ENCODE assay signal across 9 mouse cellular contexts in genomic region chr5:112597876-112598275, GRCm38 (mm10). TPM values are rescaled to one million over a fixed set of nuclear protein-coding genes. Genes with fewer than 3 reads are reported as not detected.
A peak's percentile ranks its signal among the peaks of the same experiment; 100 is the strongest.
DNase-seq lines count a peak whose midpoint lies in the region; ATAC-seq lines count a peak whose summit lies in the region.
"Had no signal": no experiment of that assay in that cellular context is flagged by ENCODE, and none has a peak within 500 bp of the region (broad histone marks: within the 10 kb centered on the region; RNA-seq: fewer than 3 reads in every experiment).

No protein-coding gene starts in this region.

- no peaks in the 10 kb centered on the region for H3K9me3 ChIP-seq in forebrain, embryonic 13.5 days (replicated peaks)
- H3K9me3 ChIP-seq in forebrain, embryonic 11.5 days (ENCODE audit: control insufficient read depth, low read length) = no peaks in the 10 kb centered on the region
- H3K9me3 ChIP-seq in hindbrain, embryonic 16.5 days (ENCODE audit: control insufficient read depth, low read length) = no peaks in the 10 kb centered on the region
- H3K9me3 ChIP-seq in limb, embryonic 10.5 days (replicated peaks) = no peaks in the 10 kb centered on the region
- H3K9me3 ChIP-seq: limb, embryonic 15.5 days had no signal

- no peak overlapping the region for H3K9ac ChIP-seq in forebrain, embryonic 13.5 days
- H3K9ac ChIP-seq in forebrain, embryonic 11.5 days (ENCODE audit: low read length) = no peak overlapping the region
- no peak overlapping the region for H3K9ac ChIP-seq in hindbrain, embryonic 16.5 days (ENCODE audit: low read depth, low read length)
- H3K9ac ChIP-seq: limb, embryonic 15.5 days had no signal

- H3K4me2 ChIP-seq in forebrain, embryonic 13.5 days = no peak overlapping the region
- H3K4me2 ChIP-seq in forebrain, embryonic 11.5 days (ENCODE audit: low read depth, low read length, severe bottlenecking) = no peak overlapping the region
- no peak overlapping the region for H3K4me2 ChIP-seq in hindbrain, embryonic 16.5 days (ENCODE audit: low read length)
- H3K4me2 ChIP-seq: limb, embryonic 15.5 days had no signal

- no peaks in the 10 kb centered on the region for H3K27me3 ChIP-seq in forebrain, embryonic 13.5 days
- H3K27me3 ChIP-seq in forebrain, embryonic 11.5 days (ENCODE audit: control insufficient read depth, insufficient read depth, low read length) = no peaks in the 10 kb centered on the region
- H3K27me3 ChIP-seq in hindbrain, embryonic 16.5 days (replicated peaks; ENCODE audit: control insufficient read depth, insufficient read depth, low read length) = no peaks in the 10 kb centered on the region
- no peaks in the 10 kb centered on the region for H3K27me3 ChIP-seq in limb, embryonic 10.5 days (ENCODE audit: low read depth, poor library complexity, severe bottlenecking)
- H3K27me3 ChIP-seq: limb, embryonic 15.5 days had no signal

- no peak overlapping the region for H3K4me3 ChIP-seq in forebrain, embryonic 13.5 days
- H3K4me3 ChIP-seq in forebrain, embryonic 11.5 days (ENCODE audit: low read depth, low read length) = no peak overlapping the region
- no peak overlapping the region for H3K4me3 ChIP-seq in hindbrain, embryonic 16.5 days (ENCODE audit: low read length)
- no peak overlapping the region for H3K4me3 ChIP-seq in limb, embryonic 10.5 days
- H3K4me3 ChIP-seq: limb, embryonic 15.5 days had no signal

- WGBS in forebrain, embryonic 13.5 days = 65% methylated on average over 6 of the region's 6 CpGs
- 86% methylated on average over 6 of the region's 6 CpGs for WGBS in forebrain, embryonic 11.5 days
- 62% methylated on average over 6 of the region's 6 CpGs for WGBS in hindbrain, embryonic 16.5 days
- 89% methylated on average over 6 of the region's 6 CpGs for WGBS in limb, embryonic 10.5 days

- no peak for DNase-seq in forebrain, embryonic 11.5 days (ENCODE audit: low spot score)
- DNase-seq in urinary bladder, postnatal 14 days (ENCODE audit: low spot score) = peak; percentile 13
- DNase-seq in urinary bladder, postnatal 4 days (ENCODE audit: low spot score in 2 of 2) = no peak
- DNase-seq in ovary, postnatal 14 days (ENCODE audit: low spot score) = peak; percentile 46
- no peak for DNase-seq in limb, embryonic 10.5 days (ENCODE audit: low spot score)

- peaks cover 34% of the 10 kb centered on the region for H3K4me1 ChIP-seq in forebrain, embryonic 13.5 days
- peaks cover 6% of the 10 kb centered on the region; the same call in 1 of the 2 replicates for H3K4me1 ChIP-seq in forebrain, embryonic 11.5 days (replicated peaks; ENCODE audit: control insufficient read depth, insufficient read depth, low read length)
- peaks cover 22% of the 10 kb centered on the region for H3K4me1 ChIP-seq in hindbrain, embryonic 16.5 days (ENCODE audit: control insufficient read depth, insufficient read depth, low read depth, low read length)
- 0 out of 2 replicates have a peak, but pooled peaks cover 5% of the 10 kb centered on the region for H3K4me1 ChIP-seq in limb, embryonic 10.5 days

- peak; percentile 74 for ATAC-seq in forebrain, embryonic 13.5 days
- ATAC-seq in forebrain, embryonic 11.5 days (replicated peaks; ENCODE audit: low FRiP score) = no peak
- peak; percentile 82 for ATAC-seq in hindbrain, embryonic 16.5 days
- no peak for ATAC-seq in CD4-positive, CD25-positive, alpha-beta regulatory T cell, adult 4 months

- H3K36me3 ChIP-seq in forebrain, embryonic 13.5 days (ENCODE audit: poor library complexity, severe bottlenecking) = no peaks in the 10 kb centered on the region
- H3K36me3 ChIP-seq in forebrain, embryonic 11.5 days (ENCODE audit: control insufficient read depth, insufficient read depth, low read length) = no peaks in the 10 kb centered on the region
- H3K36me3 ChIP-seq in hindbrain, embryonic 16.5 days (ENCODE audit: control insufficient read depth, insufficient read depth, low read length) = no peaks in the 10 kb centered on the region
- H3K36me3 ChIP-seq in limb, embryonic 10.5 days = no peaks in the 10 kb centered on the region
- H3K36me3 ChIP-seq: limb, embryonic 15.5 days had no signal

- H3K27ac ChIP-seq in forebrain, embryonic 13.5 days = peak overlapping the region; percentile 74
- no peak overlapping the region for H3K27ac ChIP-seq in forebrain, embryonic 11.5 days (ENCODE audit: low read depth, low read length)
- peak overlapping the region; percentile 59 for H3K27ac ChIP-seq in hindbrain, embryonic 16.5 days (ENCODE audit: low read depth, low read length)
- H3K27ac ChIP-seq in limb, embryonic 10.5 days = no peak overlapping the region
- H3K27ac ChIP-seq: limb, embryonic 15.5 days had no signal

RNA-seq across cellular contexts. Expression of gene Sez6l, which starts 20.9 kb away (rescaled TPM):
- polyA plus RNA-seq in forebrain, embryonic 13.5 days (2015; fragmentation: Nextera tagmentation; extraction: Ambion mirVana) = 22.5 and 24.0 TPM in 2 replicates
- polyA plus RNA-seq in forebrain, embryonic 11.5 days (2014; fragmentation: Nextera tagmentation; extraction: Ambion mirVana) = 4.8 and 5.8 TPM in 2 replicates
- 42.8 and 52.7 TPM in 2 replicates for polyA plus RNA-seq in hindbrain, embryonic 16.5 days (2015; fragmentation: Nextera tagmentation; extraction: Ambion mirVana)
- not detected for polyA plus RNA-seq in CD4-positive, CD25-positive, alpha-beta regulatory T cell, adult 4 months (2017; shearing (Covaris generic))
- 0.09 and 0.16 TPM in 2 replicates for polyA plus RNA-seq in limb, embryonic 10.5 days (2016; fragmentation: Nextera tagmentation; extraction: Ambion mirVana)

Comparison
In these comparisons a context has a peak if more than half of its experiments do, and no peak if none do; other contexts are left out.
1. ATAC-seq: peak in forebrain, embryonic 13.5 days (single experiment) and hindbrain, embryonic 16.5 days (single experiment); none in forebrain, embryonic 11.5 days (single experiment) and CD4-positive, CD25-positive, alpha-beta regulatory T cell, adult 4 months (single experiment).
2. H3K27ac ChIP-seq: peak in forebrain, embryonic 13.5 days (single experiment) and hindbrain, embryonic 16.5 days (single experiment); none in forebrain, embryonic 11.5 days (single experiment) and limb, embryonic 10.5 days (single experiment).
3. DNase-seq: peak in urinary bladder, postnatal 14 days (single experiment) and ovary, postnatal 14 days (single experiment); none in forebrain, embryonic 11.5 days (single experiment), urinary bladder, postnatal 4 days (0 of 2) and limb, embryonic 10.5 days (single experiment).